Mouse (Mus musculus) liver, embryonic 14.5 days (tissue): ENCODE results near the gene Avpi1. TPM values are rescaled to one million over a fixed set of nuclear protein-coding genes. Genes with fewer than 3 reads are reported as not detected.

Experiments
- ATAC-seq: fragments of 200-750 bp; cut with Nextera tagmentation; 2 replicates; pipeline ENCODE4 v1.8.0; 2017; ENCODE audit warnings: moderate number of reproducible peaks, mild to moderate bottlenecking, moderate library complexity; ENCODE audit not compliant: insufficient read depth
- DNase-seq, 3 experiments: peaks; one replicate each; pipeline ENCODE4 v3.0.0-alpha.2; 2012 to 2013; ENCODE audit warnings: low read depth in 3 of 3, low spot score in 3 of 3
- H3K27ac ChIP-seq: fragments of 300-500 bp; sonication (generic); 2 replicates; pipeline ENCODE4 v1.5.1; 2014; ENCODE audit warnings: moderate library complexity, mild to moderate bottlenecking, control low read depth, inconsistent platforms
- H3K27me3 ChIP-seq: fragments of 300-500 bp; sonication (generic); 2 replicates; pipeline ENCODE4 v1.6.1; 2014; ENCODE audit warnings: mild to moderate bottlenecking, low read length, moderate library complexity; ENCODE audit not compliant: control insufficient read depth, insufficient read depth
- H3K36me3 ChIP-seq: fragments of 300-500 bp; sonication (generic); replicated peaks from 2 replicates; pipeline ENCODE4 v1.6.1; 2014; ENCODE audit warnings: low read depth; ENCODE audit not compliant: control insufficient read depth, insufficient read depth
- H3K4me1 ChIP-seq, 2 experiments: fragments of 200-500 bp in 1 of 2; fragments of 300-500 bp in 1 of 2; sonication (generic) in 1 of 2; replicated peaks; 2 replicates each; pipeline ENCODE4 v1.6.1; 2012 to 2014; ENCODE audit warnings: antibody characterized with exemption in 1 of 2, inconsistent platforms in 1 of 2, low read length in 1 of 2; ENCODE audit not compliant: control insufficient read depth in 2 of 2, insufficient read depth in 2 of 2
- H3K4me2 ChIP-seq: fragments of 300-500 bp; sonication (generic); 2 replicates; pipeline ENCODE4 v1.6.1; 2014; ENCODE audit warnings: low read depth, mild to moderate bottlenecking, control low read depth, moderate library complexity
- H3K4me3 ChIP-seq, 2 experiments: fragments of 200-500 bp in 1 of 2; fragments of 300-500 bp in 1 of 2; sonication (generic) in 1 of 2; 2 replicates each; pipeline ENCODE4 v1.5.1; 2012 to 2014; ENCODE audit warnings: low read depth in 2 of 2, low read length in 2 of 2, mild to moderate bottlenecking in 2 of 2, control low read depth in 1 of 2, inconsistent platforms in 1 of 2, moderate library complexity in 1 of 2; ENCODE audit not compliant: insufficient read depth in 1 of 2
- H3K9ac ChIP-seq: fragments of 300-500 bp; sonication (generic); replicated peaks from 2 replicates; pipeline ENCODE4 v1.6.1; 2014; ENCODE audit warnings: mild to moderate bottlenecking, control low read depth, moderate library complexity
- H3K9me3 ChIP-seq: fragments of 300-500 bp; sonication (generic); 2 replicates; pipeline ENCODE4 v1.6.1; 2016; ENCODE audit warnings: low read length, mixed read lengths; ENCODE audit not compliant: control insufficient read depth
- CTCF ChIP-seq: IDR thresholded peaks from 2 replicates; pipeline ENCODE4 v1.5.1; 2016; ENCODE audit warnings: antibody characterized with exemption, low read depth, control low read depth
- EP300 ChIP-seq: IDR thresholded peaks from 2 replicates; pipeline ENCODE4 v1.6.1; 2016; ENCODE audit warnings: antibody characterized with exemption, low read depth
- WGBS: fragments of 180-500 bp; shearing (Covaris S2); extraction: QIAGEN DNeasy Blood & Tissue Kit; methylation state at CpG from one replicate; pipeline ENCODE4 v1.1.7; 2014; ENCODE audit not compliant: insufficient replicate concordance; 5-methylcytosine and 5-hydroxymethylcytosine counted together
- polyA plus RNA-seq, 2 experiments: library from polyadenylated mRNA; depleted of rRNA in 1 of 2; stranded (reverse) in 1 of 2; unstranded in 1 of 2; fragments of >200 nt; fragmentation: Nextera tagmentation in 1 of 2; extraction: Ambion mirVana in 1 of 2; gene quantifications; 2 replicates each; pipeline versions ENCODE4 v1.2.1 to v1.2.3; 2012 to 2014

The Avpi1 gene
- polyA plus RNA-seq, 2 experiments, result 7.2 to 20.4 TPM

DNA sequence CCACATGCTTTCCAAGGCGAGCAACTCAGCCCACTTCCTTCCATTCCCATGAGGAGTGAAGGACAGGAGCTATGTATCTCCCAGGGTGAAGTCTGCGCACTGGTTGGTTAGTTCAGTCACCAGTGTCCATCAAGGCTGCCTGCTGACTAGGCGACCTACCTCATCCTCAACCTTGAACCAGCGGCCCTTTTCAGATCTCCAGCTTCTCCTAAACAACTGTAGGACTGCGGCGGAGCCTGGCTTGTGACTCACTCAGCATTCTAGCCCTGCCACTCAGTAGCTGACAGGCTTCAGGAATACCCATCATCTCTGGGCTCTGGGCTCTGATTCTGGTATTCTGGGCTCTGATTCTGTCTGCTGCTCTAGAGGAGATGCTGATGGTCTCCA, 2.6 kb downstream of the Avpi1 start:
- 63% methylated on average over 6 of the region's 6 CpGs for WGBS
- H3K27me3 ChIP-seq, result no peaks in the 10 kb centered on the region
- H3K4me2 ChIP-seq, result no peak overlapping the region
- H3K4me3 ChIP-seq, result no peak overlapping the region
- ATAC-seq (no peak), DNase-seq (no peak)
- H3K36me3 ChIP-seq, result peaks cover 4% of the 10 kb centered on the region
- no peak overlapping the region for H3K9ac ChIP-seq
- no peak for TF ChIP-seq CTCF
- no peak for TF ChIP-seq EP300
- no peaks in the 10 kb centered on the region for H3K9me3 ChIP-seq
- H3K4me1 ChIP-seq, result peaks cover 6 to 11% of the 10 kb centered on the region in 2 experiments; a peak in 3 of 4 replicates
- H3K27ac ChIP-seq, result no peak overlapping the region

DNA sequence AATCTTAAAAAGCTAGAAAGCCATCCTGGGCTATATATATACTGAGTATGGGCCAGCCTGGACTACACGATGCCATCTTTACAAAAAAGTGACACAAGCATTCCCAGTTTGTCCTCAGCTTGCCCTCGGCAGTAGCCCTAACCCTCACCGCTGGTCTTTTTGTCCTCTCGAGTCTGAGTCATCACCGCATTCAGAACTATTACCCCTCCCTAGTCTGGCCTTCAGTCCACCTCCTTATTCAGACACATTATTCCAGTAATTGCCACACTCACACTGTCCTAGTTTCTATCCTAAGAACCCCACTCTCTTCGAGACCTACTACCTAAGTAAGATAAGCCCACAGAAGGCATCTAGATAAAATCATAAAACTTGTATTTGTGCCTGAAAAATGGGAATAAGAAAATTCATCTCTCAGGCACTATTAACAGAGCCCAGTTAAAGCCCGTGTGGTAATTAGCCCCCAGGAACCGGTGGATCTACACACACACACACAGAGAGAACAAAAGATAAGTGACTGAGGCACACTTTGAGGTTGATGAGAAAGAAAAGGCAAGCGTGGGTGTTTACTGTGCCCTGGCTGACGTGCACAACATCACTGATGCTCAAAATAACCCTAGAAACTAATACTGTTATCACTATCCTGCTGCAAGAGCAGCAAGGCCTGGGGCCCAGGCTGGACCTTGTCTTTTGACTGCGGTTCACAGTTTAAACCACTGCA, 3.2 kb downstream of the Avpi1 start:
- H3K4me3 ChIP-seq, result no peak overlapping the region
- DNase-seq (no peak), ATAC-seq (no peak)
- H3K4me2 ChIP-seq, result no peak overlapping the region
- no peaks in the 10 kb centered on the region for H3K9me3 ChIP-seq
- 60% methylated on average over 11 of the region's 11 CpGs for WGBS
- H3K4me1 ChIP-seq, result peaks cover 6 to 11% of the 10 kb centered on the region in 2 experiments; a peak in 3 of 4 replicates
- H3K27me3 ChIP-seq, result no peaks in the 10 kb centered on the region
- TF ChIP-seq EP300, result no peak
- TF ChIP-seq CTCF, result no peak
- no peak overlapping the region for H3K27ac ChIP-seq
- H3K9ac ChIP-seq, result no peak overlapping the region
- peaks cover 4% of the 10 kb centered on the region for H3K36me3 ChIP-seq

DNA sequence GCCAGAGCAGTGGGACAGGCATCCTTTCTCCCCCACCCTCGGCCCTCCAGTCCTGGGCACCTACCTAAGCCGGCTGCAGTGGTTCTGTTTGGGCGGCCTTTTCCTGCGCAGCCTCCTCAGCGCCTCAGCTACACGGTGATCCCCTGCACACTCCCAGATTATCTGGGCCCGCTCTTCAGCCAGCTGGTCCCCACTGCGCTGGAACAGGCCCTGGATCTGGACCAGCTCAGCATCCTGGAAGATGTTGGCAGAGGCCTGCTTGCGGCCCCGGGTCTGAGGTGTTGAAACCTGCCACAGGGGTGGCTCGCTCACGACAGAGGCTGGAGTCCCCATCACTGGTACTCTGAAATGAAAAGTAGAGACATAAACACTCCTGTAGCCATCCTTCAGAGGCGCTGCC, 4.2 kb downstream of the Avpi1 start:
- Histone ChIP-seq H3K27me3 (no peaks in the 10 kb centered on the region), H3K4me2 (no peak overlapping the region), H3K27ac (no peak overlapping the region), H3K9me3 (no peaks in the 10 kb centered on the region), H3K36me3 (peaks cover 4% of the 10 kb centered on the region), H3K4me3 (no peak overlapping the region), H3K9ac (no peak overlapping the region), H3K4me1 (peaks cover 6 to 11% of the 10 kb centered on the region in 2 experiments; a peak in 3 of 4 replicates)
- ATAC-seq, result no peak
- no peak for DNase-seq
- 79% methylated on average over 13 of the region's 13 CpGs for WGBS
- no peak for TF ChIP-seq EP300
- no peak for TF ChIP-seq CTCF

DNA sequence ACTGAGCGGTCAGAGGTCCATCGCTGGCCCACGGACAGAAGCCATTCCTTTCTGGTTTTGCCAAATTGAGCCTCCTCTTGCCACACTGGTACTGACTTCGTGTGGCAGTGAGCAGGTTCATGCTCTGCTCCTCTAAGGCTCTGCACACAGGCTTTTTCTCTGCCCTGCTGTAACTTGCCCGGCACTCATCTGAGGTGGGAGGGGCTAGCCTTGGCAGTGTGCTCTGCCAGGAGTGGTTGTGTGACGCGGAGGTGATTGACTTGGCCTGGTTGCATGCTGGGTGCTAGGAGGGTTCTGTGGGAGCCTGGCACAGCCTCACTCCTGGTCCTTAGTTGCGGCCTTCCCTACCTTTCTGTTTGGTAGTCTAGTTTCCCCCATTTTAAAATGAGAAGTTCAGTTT, 8.4 kb downstream of the Avpi1 start:
- no peak for DNase-seq
- no peak overlapping the region for H3K27ac ChIP-seq
- no peaks in the 10 kb centered on the region for H3K4me1 ChIP-seq
- H3K9me3 ChIP-seq, result no peaks in the 10 kb centered on the region
- no peak overlapping the region for H3K4me2 ChIP-seq
- H3K27me3 ChIP-seq, result no peaks in the 10 kb centered on the region
- WGBS, result 77% methylated on average over 8 of the region's 8 CpGs
- H3K4me3 ChIP-seq, result no peak overlapping the region
- TF ChIP-seq EP300 (no peak), CTCF (no peak)
- no peak for ATAC-seq
- H3K36me3 ChIP-seq, result peaks cover 4% of the 10 kb centered on the region
- no peak overlapping the region for H3K9ac ChIP-seq

DNA sequence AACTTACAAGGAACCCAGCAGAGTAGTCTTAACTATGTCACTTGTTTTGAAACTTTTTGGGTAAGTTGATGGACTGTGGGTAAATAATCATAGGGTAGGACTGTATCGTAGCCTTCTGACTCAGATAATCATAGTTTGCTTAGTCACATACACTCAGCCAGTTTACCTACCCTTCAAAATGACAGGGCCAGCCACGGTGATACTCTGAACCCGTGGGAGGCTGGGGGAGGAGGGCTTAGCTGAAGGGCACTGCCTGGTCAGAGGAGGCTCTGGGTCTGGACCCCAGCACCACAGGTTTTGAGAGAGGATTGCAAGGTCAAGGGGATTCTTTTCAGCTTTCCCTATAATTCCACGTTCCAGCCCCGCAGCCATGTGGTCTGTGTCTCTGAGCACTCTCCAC, 10.3 kb downstream of the Avpi1 start:
- Histone ChIP-seq H3K27me3 (no peaks in the 10 kb centered on the region), H3K27ac (no peak overlapping the region), H3K9ac (no peak overlapping the region), H3K36me3 (peaks cover 7% of the 10 kb centered on the region), H3K4me3 (no peak overlapping the region), H3K4me2 (no peak overlapping the region), H3K9me3 (no peaks in the 10 kb centered on the region), H3K4me1 (no peaks in the 10 kb centered on the region)
- 56% methylated on average over 5 of the region's 5 CpGs for WGBS
- DNase-seq, result no peak
- TF ChIP-seq EP300, result no peak
- no peak for TF ChIP-seq CTCF
- ATAC-seq, result peak; percentile 61
